Mouse (Mus musculus) heart, postnatal 0 days (tissue): ENCODE measurements around the gene March1.

Experiments
- CTCF ChIP-seq: IDR thresholded peaks from 2 replicates; pipeline ENCODE4 v1.5.1; 2016; ENCODE audit warnings: antibody characterized with exemption, control low read depth, low read depth
- EP300 ChIP-seq: IDR thresholded peaks from 2 replicates; pipeline ENCODE4 v1.6.1; 2016; ENCODE audit warnings: antibody characterized with exemption, low read depth

DNA sequence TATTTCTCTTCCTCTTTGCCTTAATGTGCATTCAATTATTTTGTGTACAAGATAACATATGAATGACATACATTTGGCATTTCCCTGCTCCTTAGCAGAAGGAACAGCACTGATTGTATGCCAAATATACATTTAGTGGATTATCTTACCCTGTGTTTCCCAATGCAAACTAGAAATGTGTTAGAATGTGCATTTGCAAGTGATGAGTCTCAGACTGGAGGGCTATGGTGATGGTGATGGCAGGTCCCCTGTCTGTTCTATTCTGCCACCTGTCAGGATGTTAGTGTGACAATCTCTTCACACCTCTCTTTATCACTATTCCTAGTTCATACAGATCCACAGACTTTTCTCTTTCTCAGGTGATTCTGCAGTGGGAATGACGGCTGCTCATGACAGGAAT is 480.4 kb downstream of the March1 start:
- no peak for TF ChIP-seq CTCF
- no peak for TF ChIP-seq EP300
